Mouse (Mus musculus): Measurements from ENCODE around the gene Aatf. TPM values are rescaled to one million over a fixed set of nuclear protein-coding genes. Genes with fewer than 3 reads are reported as not detected.

Gene Aatf
- total RNA-seq, 2 experiments from 2014 or later, result 60.7 to 220 TPM

DNA sequence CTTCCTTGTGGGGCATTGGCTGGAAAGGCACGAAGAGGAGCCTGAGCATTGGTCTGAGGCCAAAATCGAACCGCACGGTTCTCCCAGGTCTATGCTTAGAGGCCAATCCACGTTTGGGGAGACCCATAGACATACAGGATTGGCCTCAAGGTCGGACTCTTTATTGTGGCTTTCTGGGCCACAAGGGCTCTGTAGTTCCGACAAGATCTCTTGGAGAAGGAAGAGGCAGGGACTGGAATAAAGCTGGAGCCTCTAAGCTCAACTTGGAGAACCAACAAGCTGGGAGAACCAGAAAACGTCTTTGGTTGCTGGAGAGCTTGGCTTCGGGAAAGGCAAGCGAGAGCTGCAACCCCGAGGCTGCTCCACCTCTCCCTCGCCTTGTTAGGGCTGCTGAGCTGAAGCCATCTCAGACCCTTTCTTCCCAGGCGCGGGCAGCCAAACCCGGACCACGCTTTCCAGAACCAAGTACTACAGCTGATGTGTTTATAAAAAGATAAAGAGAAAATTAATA lies 10.1 kb upstream of the Aatf start:
- ATAC-seq (replicated peaks; ENCODE audit: low FRiP score, low TSS enrichment, poor library complexity, severe bottlenecking), result no peak

DNA sequence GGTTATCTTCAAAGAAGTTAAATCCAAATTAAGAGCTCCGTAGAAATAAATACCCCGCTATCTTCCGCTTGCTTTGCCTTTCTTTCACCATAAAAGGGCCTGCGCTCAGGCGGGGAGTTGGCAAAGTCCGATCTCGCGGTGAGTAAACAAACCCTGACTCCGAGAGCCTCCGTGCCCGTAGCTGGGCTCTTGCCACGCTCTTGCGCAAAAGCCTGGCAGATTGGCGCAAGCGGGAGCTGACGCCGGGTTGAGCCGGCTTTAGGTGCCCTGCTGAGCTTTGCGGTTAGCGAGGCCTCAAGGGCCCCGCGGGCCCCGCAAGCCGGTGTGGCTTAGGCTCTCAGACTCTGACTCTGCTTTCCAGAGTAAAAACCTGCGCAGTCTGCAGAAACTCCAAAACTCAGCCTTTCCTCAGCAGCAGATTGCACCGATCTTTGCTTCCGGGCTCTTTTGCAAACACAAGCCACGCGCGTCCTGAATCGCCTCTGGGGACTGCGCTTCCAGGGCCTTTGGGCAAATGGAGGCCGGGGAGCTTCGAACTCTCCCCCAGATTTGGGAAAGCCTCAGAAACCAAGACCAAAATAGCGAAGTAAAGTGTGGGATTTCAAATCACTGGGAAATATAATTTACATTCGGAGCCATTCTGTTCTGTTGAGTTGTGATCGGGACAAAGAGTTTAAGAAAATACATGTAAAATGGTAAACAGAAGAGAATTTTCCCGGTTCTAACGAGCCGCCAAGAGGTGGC lies 9.4 kb upstream of the Aatf start:
- ATAC-seq (replicated peaks; ENCODE audit: low FRiP score, low TSS enrichment, poor library complexity, severe bottlenecking), result no peak

- no peak for ATAC-seq (replicated peaks; ENCODE audit: low FRiP score, low TSS enrichment, poor library complexity, severe bottlenecking)
These were observed 8.5 kb upstream of the Aatf start for GRCm38 (mm10) chr11:84521751-84522299.

DNA sequence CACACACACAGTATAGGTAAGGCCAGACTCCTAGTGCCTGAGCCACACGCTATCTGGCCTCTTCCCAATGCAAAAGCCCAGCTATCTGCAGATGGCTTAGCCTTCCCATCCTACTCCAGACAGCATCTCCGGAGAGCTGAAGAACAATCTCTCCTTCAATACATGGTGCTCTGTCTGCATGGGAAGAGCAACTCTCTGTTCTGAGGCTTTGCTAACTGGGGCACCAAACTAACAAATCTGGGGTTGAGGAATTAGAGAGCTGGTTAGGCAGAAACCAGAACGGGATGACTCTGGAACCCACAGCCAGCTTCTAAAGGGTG lies 7.7 kb upstream of the Aatf start:
- ATAC-seq (replicated peaks; ENCODE audit: low FRiP score, low TSS enrichment, poor library complexity, severe bottlenecking), result no peak

DNA sequence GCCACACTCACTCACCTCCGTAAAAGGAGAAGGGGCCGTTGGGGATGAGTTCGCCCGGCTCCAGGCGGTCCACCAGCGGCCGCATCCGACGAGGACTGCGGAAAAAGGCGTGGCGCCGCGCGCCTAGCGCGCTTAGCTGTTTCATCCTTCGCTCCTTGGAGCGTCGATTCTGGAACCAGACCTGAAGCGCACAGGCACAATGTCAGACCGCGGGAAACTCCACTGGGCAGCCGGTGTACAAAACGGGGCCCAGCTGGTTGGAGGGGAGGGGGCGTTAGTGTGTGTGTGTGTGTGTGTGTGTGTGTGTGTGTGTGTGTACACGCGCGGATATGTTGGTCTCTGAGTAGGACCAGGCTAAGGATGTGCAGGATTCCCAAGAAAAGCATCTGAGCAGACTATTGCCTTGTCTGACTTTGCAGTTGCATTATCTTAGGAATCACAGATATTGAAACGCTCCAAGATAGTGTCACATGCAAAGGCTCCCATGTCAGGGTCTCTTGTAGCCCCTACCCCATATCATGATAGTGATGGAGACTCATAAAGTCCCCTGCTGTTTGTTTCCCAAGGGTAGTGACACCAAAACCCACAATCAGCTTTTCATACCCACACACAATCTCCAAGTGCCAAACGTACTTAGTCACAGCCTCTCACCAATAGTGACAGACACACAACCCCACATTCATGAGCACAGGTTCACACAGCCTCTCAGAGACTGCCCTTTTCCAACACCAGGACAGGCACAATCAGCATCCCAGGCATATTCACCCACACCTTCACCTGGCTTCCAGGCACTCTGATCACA lies 7.1 kb upstream of the Aatf start:
- ATAC-seq (replicated peaks; ENCODE audit: low FRiP score, low TSS enrichment, poor library complexity, severe bottlenecking), result no peak

GRCm38 (mm10) chr11:84519576-84520268 lies 6.4 kb upstream of the Aatf start:
- no peak for ATAC-seq (replicated peaks; ENCODE audit: low FRiP score, low TSS enrichment, poor library complexity, severe bottlenecking)

- no peak for ATAC-seq (replicated peaks; ENCODE audit: low FRiP score, low TSS enrichment, poor library complexity, severe bottlenecking)
These were observed 5.7 kb upstream of the Aatf start for GRCm38 (mm10) chr11:84519036-84519435.

GRCm38 (mm10) chr11:84518261-84518660 lies 4.9 kb upstream of the Aatf start:
- no peak for ATAC-seq (replicated peaks; ENCODE audit: low FRiP score, low TSS enrichment, poor library complexity, severe bottlenecking)

GRCm38 (mm10) chr11:84517431-84517830 lies 4.1 kb upstream of the Aatf start:
- no peak for ATAC-seq (replicated peaks; ENCODE audit: low FRiP score, low TSS enrichment, poor library complexity, severe bottlenecking)

GRCm38 (mm10) chr11:84516501-84517240 lies 3.3 kb upstream of the Aatf start:
- no peak for ATAC-seq (replicated peaks; ENCODE audit: low FRiP score, low TSS enrichment, poor library complexity, severe bottlenecking)

DNA sequence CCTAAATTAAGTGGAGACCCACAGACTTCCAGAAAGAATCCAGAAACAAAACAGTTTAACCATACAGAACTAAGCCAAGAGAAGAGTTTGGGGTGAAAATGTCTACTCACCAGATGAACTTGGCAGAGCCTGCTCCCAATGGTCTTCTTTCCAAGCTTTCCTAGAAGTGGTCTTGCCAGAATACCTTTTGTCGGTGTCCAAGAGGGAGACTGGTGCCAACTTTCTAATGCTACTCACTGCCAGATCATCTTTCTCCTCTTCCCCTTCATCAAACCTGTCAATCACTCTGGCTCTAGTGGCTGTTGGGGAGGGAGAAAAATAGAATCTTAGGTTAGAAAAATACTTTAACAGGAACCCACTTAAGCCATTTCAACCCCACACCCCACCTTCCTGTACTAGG lies 1.3 kb downstream of the Aatf start:
- ATAC-seq (replicated peaks; ENCODE audit: low FRiP score, low TSS enrichment, poor library complexity, severe bottlenecking), result no peak

GRCm38 (mm10) chr11:84504296-84504695 lies 9.0 kb downstream of the Aatf start:
- ATAC-seq (replicated peaks; ENCODE audit: low FRiP score, low TSS enrichment, poor library complexity, severe bottlenecking), result no peak

DNA sequence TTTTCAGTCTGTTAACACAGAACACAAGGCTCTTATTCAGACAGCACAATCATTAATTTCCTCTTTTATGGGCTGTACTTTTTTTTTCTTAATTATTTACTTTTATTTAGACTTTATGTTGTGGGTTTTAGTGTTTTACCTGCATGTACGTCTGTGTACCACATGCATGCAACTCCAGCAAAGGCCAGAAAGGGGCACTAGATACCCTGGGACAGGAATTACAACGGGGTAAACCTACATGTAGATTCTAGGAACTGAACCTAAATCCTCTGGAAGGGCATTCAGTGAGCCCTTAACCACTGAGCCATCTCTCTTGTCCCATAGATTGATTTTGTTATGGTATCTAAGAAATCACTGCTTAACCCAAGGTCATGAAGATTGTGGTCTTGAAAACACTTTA lies 15.4 kb downstream of the Aatf start:
- no peak for ATAC-seq (replicated peaks; ENCODE audit: low FRiP score, low TSS enrichment, poor library complexity, severe bottlenecking)

DNA sequence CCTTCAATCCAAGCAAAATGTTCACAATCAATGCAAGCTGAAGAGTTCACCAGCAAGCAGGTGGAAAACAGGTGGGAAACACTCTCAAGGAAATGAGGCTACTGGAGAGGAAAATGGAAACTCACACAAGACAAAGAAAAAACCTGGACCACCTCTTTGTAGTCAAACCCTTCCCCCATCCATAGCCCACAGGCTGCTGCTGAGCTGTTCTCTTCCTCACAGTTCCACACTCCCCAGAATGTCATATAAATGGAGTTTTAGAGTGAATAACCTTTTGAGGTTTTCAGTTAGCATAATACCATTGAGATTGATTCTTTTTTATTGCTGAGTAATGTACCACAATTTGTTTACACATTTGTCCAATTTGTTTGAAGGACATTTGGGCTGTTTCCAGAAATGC lies 16.4 kb downstream of the Aatf start:
- ATAC-seq (replicated peaks; ENCODE audit: low FRiP score, low TSS enrichment, poor library complexity, severe bottlenecking), result no peak

DNA sequence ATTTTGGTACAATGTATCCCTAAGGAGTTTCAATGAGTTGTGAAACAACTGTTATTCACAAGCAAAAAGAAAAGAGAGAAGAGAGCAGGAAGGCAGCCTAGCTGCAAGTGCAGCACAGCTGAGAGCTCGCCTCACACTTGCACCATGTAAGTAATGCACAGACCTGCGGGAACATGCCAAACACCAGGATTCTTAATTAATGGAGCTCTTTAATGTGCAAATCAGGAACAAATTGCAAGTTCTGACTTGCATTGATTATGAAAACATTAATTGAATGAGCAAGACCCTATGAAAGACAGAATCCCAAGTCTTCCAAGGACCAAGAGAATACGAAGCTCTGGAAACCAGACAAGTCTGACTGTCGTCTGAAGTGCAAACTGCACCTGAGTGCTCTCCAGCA lies 17.5 kb downstream of the Aatf start:
- no peak for ATAC-seq (replicated peaks; ENCODE audit: low FRiP score, low TSS enrichment, poor library complexity, severe bottlenecking)

DNA sequence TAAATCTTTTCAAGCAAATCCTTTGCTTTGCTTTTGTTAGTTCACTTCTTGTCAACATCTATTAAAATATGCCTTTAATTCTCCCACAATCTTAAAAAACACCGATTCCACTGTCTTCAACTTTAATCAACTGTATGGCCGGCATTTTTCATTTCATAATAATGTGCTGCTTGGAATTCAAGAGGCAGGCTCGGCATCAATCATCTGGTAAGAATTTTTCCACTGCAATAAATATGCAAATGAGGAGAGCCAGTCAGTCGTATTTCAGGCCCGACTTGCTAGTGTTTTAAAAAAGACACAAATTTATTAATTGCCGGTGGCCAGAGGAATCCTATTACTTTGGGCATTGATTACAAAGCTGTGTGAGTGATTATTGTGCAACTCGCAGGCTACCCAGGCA lies 31.7 kb downstream of the Aatf start:
- no peak for ATAC-seq (replicated peaks; ENCODE audit: low FRiP score, low TSS enrichment, poor library complexity, severe bottlenecking)

- no peak for ATAC-seq (replicated peaks; ENCODE audit: low FRiP score, low TSS enrichment, poor library complexity, severe bottlenecking)
These were observed 32.9 kb downstream of the Aatf start for GRCm38 (mm10) chr11:84480451-84480850.

DNA sequence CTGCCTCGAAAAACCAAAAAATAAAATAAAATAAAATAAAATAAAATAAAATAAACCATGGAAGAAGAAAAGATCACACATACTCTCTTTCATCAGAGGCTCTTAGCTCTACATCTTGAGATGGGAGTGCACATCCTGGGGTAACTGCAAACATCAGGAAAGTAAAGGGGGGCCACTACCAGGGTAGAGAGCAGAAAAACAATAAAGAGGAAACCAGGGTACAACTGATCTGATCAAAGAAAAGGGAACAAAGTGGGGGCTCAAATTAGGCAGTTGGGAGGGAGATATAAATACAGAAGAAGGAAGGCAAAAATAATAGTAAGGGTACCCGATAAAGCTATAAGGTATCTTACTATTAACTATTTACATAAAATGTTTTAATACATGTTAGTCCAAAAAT lies 36.7 kb downstream of the Aatf start:
- ATAC-seq (replicated peaks; ENCODE audit: low FRiP score, low TSS enrichment, poor library complexity, severe bottlenecking), result no peak

DNA sequence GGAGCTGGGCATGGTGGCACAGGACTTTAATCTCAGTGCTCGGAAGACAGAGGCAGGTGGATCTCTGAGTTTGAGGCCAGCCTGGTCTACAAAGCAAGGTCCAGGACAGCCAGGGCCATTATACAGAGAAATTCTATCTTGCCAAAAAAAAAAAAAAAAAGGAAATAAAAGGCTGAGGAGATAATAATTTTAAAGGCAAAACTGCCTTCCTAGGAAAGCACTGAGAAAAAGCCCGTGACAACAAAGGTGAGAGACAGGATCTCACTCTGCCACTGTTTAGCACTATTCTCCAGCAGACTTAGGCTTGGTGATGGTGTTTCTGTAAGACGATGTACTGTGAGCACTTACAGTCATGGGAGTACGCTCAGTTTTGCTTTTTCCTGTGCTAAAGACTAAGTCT lies 37.3 kb downstream of the Aatf start:
- ATAC-seq (replicated peaks; ENCODE audit: low FRiP score, low TSS enrichment, poor library complexity, severe bottlenecking), result no peak
